Comparison of ENCODE assay signal across 15 mouse cellular contexts in genomic region chr3:39528087-39528486, GRCm38 (mm10).
"Had no signal": no experiment of that assay in that cellular context is flagged by ENCODE, and none has a peak within 500 bp of the region (broad histone marks: within the 10 kb centered on the region; RNA-seq: fewer than 3 reads in every experiment).

No protein-coding gene starts in this region.

- H3K36me3 ChIP-seq: neural tube, embryonic 15.5 days; stomach, embryonic 15.5 days had no signal

- H3K4me2 ChIP-seq: neural tube, embryonic 15.5 days; stomach, embryonic 15.5 days had no signal

- DNase-seq: retina, postnatal 1 day; right cerebral cortex, adult 18-20 months; right cerebral cortex, postnatal 14 days; right cerebral cortex, postnatal 25 days; right cerebral cortex, postnatal 4 days; spleen, adult 18-20 months; thymus, adult 18-20 months; thymus, adult 2 months; thymus, postnatal 14 days; thymus, postnatal 25 days; thymus, postnatal 36 days; thymus, postnatal 4 days had no signal

- H3K27me3 ChIP-seq: neural tube, embryonic 15.5 days; stomach, embryonic 15.5 days had no signal

- H3K9me3 ChIP-seq: neural tube, embryonic 15.5 days; stomach, embryonic 15.5 days had no signal

- H3K4me1 ChIP-seq: neural tube, embryonic 15.5 days; stomach, embryonic 15.5 days had no signal

- H3K4me3 ChIP-seq: neural tube, embryonic 15.5 days; stomach, embryonic 15.5 days had no signal

- H3K9ac ChIP-seq: neural tube, embryonic 15.5 days; stomach, embryonic 15.5 days had no signal

- H3K27ac ChIP-seq: neural tube, embryonic 15.5 days; stomach, embryonic 15.5 days; stomach, postnatal 0 days had no signal
